Mouse (Mus musculus): Measurements from ENCODE around the gene Erc2. TPM values are rescaled to one million over a fixed set of nuclear protein-coding genes. Genes with fewer than 3 reads are reported as not detected.

Erc2 gene
- total RNA-seq, 2 experiments from 2014 or later, result 253 to 265 TPM

DNA sequence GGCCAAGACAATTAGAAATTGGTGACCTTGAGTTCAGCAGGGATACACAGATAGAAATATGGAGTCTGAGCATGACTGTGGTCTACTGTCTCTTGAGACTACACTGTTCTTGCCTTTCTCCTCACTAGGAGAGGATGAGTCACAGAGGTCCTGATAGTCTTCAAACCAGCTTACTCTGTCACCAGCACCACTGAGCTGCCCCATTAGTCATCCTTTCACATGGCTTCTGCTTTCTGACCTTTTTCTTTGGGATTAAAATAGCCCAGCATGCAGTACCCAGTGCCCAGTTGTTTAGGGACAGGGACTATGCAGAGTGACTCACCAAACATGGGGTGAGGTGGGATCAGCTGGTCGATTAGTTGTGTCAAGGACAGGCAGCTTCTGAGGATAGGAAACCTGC, 132.1 kb downstream of the Erc2 start:
- intact Hi-C loops (cut with DNase I), result no loop called here
- DNase-seq (ENCODE audit: extremely low spot score in 1 of 2, low spot score in 2 of 2), result no peak

- intact Hi-C loops (cut with DNase I), result no loop called here
These were observed 134.7 kb downstream of the Erc2 start for GRCm38 (mm10) chr14:27756901-27757300.

GRCm38 (mm10) chr14:27758230-27758629, 136.0 kb downstream of the Erc2 start:
- no peak for DNase-seq (ENCODE audit: extremely low spot score in 1 of 2, low spot score in 2 of 2)
- intact Hi-C loops (cut with DNase I), result no loop called here

More at GRCm38 (mm10) chr14:27756901-27757300, 134.7 kb downstream of the Erc2 start:
- no peak for DNase-seq (ENCODE audit: extremely low spot score in 1 of 2, low spot score in 2 of 2)

- intact Hi-C loops (cut with DNase I), result no loop called here
- no peak for DNase-seq (ENCODE audit: extremely low spot score in 1 of 2, low spot score in 2 of 2)
These were observed 136.9 kb downstream of the Erc2 start for GRCm38 (mm10) chr14:27759069-27759628.

- no peak for DNase-seq (ENCODE audit: extremely low spot score in 1 of 2, low spot score in 2 of 2)
- intact Hi-C loops (cut with DNase I), result no loop called here
These were observed 137.8 kb downstream of the Erc2 start for GRCm38 (mm10) chr14:27759982-27760381.

GRCm38 (mm10) chr14:27775367-27775766, 153.1 kb downstream of the Erc2 start:
- intact Hi-C loops (cut with DNase I), result no loop called here
- no peak for DNase-seq (ENCODE audit: extremely low spot score in 1 of 2, low spot score in 2 of 2)

- intact Hi-C loops (cut with DNase I), result no loop called here
- DNase-seq (ENCODE audit: extremely low spot score in 1 of 2, low spot score in 2 of 2), result no peak
These were observed 156.3 kb downstream of the Erc2 start for GRCm38 (mm10) chr14:27778503-27778902.

DNA sequence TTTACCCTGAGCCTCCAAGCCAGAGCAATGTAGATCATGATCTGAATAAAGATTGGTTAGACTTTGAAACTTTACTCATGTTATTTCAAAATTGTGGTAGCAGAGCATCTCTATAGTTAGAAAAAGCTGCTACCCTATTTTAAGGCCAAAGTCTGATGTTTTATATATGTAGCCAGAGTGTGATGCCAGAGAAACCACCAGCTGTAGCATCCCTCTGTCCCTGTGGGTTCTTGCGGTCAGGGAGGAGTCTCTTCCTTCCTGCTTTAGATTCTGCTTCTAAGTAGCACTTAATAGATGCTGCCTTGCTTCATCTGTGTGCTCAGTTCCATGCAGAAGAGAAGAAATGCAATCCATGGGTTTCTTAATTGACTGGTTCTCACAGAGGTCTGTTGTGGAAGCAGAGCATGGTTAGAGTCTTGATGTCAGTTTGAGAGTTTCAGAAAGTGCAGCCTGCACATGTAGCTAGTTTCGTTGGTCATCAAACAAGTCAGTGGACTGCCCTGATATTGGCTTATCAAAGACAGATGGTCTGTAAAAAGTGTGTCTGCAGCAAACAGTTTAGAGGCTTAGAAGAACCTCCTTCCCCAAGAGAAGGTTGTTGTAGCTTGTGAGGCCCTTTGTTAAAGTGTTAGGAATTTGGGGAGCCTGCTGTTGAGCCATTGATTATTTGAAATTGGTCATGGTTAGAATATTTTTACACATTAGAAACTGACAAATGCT, 156.9 kb downstream of the Erc2 start:
- intact Hi-C loops (cut with DNase I), result no loop called here
- DNase-seq (ENCODE audit: extremely low spot score in 1 of 2, low spot score in 2 of 2), result no peak

DNA sequence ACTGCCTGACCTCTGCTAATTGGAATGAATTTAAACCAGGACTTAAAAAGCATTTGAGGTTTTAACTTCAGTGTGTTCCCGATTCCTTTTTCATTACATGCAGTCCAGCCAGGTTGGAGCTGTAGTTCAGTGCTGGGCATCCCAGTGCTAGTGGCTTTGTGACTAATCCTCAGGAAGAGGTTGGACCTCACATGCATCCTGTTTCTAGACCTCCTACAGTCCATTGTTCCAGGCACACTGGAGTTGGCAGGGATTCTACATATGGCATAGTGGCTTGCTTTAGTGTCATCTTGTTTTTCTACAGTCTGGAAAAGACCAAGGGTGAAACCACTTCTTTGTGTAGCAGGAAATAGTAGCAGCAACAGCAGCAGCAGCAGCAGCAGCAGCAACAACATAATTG, 159.0 kb downstream of the Erc2 start:
- no peak for DNase-seq (ENCODE audit: extremely low spot score in 1 of 2, low spot score in 2 of 2)
- intact Hi-C loops (cut with DNase I), result no loop called here

- no peak for DNase-seq (ENCODE audit: extremely low spot score in 1 of 2, low spot score in 2 of 2)
- intact Hi-C loops (cut with DNase I), result no loop called here
These were observed 162.6 kb downstream of the Erc2 start for GRCm38 (mm10) chr14:27784826-27785225.

GRCm38 (mm10) chr14:27785562-27785961, 163.3 kb downstream of the Erc2 start:
- no peak for DNase-seq (ENCODE audit: extremely low spot score in 1 of 2, low spot score in 2 of 2)
- intact Hi-C loops (cut with DNase I), result no loop called here

DNA sequence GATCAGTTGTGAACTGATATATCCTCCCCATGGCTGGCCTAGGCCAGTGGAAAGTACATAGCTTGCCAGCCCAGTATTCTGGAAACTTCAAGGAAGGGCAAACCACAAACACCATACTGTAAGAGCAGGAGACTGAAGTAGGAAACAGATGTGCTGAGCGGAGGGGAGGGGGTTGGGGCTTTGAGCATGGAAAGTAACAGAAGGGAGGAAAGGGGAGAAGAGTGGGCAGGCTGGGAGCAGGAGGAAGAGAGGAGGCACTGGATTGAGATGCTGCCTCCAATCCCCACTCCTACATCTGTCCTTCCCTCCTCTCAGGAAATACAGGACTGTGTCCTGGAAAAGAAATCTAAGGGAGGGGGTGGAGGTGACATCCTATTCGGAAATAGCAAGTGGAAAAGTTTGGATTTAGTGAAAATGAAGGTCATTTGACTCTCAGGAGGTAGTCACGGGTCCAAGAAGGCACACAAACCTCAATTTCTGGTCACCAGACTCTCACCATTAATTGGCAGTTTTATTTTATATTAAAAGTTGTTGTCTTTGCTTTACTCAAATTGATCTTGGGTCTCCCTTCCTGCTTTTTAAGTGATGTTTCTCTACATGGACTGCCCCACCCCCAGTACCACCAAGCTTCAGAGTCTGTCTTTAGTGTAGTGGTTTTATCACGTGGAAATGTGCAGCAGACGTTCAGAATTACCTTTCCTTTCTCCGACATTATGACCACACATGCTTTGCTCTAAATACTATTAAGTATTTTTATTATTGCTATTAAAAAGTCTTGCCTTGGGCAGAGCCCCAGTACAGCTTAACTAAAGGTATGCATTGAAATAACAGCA, 167.1 kb downstream of the Erc2 start:
- DNase-seq (ENCODE audit: extremely low spot score in 1 of 2, low spot score in 2 of 2), result no peak
- intact Hi-C loops (cut with DNase I), result no loop called here

DNA sequence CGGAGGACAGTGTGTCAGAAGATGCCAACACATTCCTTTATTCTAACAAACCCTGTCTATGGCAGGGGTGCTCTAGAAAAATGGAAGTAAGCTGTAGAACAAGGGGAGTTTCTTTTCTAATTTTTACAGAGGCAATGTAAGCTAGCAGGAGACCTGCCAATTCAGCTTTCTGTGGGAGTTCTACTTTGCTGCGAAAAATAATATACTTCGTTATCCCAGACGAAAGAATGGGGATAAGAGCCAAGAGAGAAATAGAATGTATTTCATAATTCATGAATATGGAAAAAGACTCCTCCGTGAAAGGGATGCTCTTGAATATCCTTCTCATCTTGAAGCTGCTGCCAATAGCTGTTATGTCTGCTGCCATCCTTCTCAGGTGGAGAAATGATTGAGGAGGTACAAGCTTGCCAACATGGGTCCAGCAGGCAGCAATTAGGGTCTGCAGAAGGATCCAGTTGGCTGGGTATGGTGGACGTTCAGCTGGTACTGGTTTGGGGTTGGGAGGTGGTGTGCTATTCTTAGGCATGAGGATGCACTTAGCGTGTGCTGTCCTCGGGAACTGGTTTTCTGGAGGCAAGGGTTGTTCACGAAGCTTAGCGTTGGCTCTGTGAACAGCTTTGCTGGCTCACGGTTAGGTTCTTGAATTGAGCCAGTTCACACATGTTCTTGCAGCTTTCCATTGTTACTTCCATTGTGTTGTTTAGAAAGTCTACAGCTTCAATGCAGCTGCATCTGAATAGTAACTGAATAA, 176.1 kb downstream of the Erc2 start:
- intact Hi-C loops (cut with DNase I), result no loop called here
- peak in 1 of 2 experiments; percentile 52 for DNase-seq (ENCODE audit: extremely low spot score in 1 of 2, low spot score in 2 of 2)

- DNase-seq (ENCODE audit: extremely low spot score in 1 of 2, low spot score in 2 of 2), result no peak
- intact Hi-C loops (cut with DNase I), result loop anchor here (10.0 kb wide), 2 partner anchors 1294 to 1644 kb away; no protein-coding TSS in a partner anchor
These were observed 178.5 kb downstream of the Erc2 start for GRCm38 (mm10) chr14:27800766-27801165.

DNA sequence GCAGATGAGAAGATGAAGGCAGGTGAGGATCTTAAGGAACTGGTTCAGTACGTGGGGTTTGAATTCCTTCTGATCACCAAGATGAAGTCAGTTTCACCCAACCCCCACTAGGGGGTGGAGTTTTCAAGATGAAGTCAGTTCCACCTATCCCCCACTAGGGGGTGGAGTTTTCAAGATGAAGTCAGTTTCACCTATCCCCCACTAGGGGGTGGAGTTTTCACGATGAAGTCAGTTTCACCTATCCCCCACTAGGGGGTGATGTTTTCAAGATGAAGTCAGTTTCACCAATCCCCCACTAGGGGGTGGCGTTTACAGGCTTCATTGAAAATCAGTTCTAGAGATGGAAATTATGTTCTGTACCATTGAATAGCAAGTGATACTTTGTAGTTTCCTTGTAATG, 181.7 kb downstream of the Erc2 start:
- peak in 1 of 2 experiments; percentile 28 for DNase-seq (ENCODE audit: extremely low spot score in 1 of 2, low spot score in 2 of 2)
- intact Hi-C loops (cut with DNase I), result loop anchor here (10.0 kb wide), 2 partner anchors 1291 to 1641 kb away; no protein-coding TSS in a partner anchor

DNA sequence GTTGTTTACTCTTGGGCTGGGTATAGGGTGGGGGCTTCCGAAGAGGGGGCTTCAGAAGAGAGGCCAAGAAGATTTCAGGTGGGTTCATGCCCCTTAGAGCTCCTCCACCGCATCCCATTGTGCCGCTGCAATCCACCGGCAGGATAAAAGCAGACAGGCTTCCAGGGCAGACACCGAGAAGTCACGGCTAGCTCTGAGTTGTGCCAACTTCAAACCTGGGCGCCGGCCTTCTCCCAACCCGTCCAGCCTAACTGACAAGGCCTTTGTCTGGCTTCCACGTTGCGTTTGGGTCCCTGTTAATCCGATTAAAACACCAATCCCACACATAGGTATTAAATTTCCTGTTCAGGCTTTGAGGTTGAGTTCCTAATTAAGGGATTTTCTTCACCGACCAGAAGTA, 182.8 kb downstream of the Erc2 start:
- DNase-seq (ENCODE audit: extremely low spot score in 1 of 2, low spot score in 2 of 2), result no peak
- intact Hi-C loops (cut with DNase I), result loop anchor here (10.0 kb wide), 2 partner anchors 1290 to 1640 kb away; no protein-coding TSS in a partner anchor

GRCm38 (mm10) chr14:27808080-27808479, 185.9 kb downstream of the Erc2 start:
- peak; percentile 42 to 76 for DNase-seq (ENCODE audit: extremely low spot score in 1 of 2, low spot score in 2 of 2)

DNA sequence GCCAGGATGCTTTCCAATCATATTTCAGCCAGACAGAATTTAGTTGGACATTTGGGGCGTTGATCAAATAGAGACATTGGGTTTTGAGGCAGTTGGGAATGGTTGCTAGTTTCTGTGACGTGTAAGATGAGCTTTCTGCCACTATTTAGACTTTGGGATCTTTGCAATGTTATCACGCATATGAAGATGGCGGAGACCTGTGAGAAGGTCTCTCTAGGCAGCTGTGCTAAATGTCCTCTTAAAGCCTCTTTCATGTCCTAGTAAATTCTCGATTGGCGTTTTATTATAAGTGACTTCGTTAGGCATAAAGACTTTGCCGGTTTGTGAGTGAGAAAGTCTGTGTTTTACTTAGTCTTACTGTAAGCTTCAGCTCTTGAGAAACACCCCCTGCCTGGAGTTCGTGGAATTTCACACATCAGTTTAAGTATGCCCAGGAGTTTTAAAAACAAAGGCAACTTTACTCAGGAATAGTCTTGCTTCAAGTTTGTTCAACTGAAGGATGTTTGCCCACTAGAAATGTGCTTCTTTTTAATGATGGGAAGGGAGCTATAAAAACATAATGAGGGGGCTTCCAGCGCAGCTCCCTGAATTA, 186.4 kb downstream of the Erc2 start:
- DNase-seq (ENCODE audit: extremely low spot score in 1 of 2, low spot score in 2 of 2), result no peak
- intact Hi-C loops (cut with DNase I), result loop anchor here (10.0 kb wide), 2 partner anchors 1286 to 1636 kb away; no protein-coding TSS in a partner anchor

More at GRCm38 (mm10) chr14:27808080-27808479, 185.9 kb downstream of the Erc2 start:
- intact Hi-C loops (cut with DNase I), result loop anchor here (10.0 kb wide), 2 partner anchors 1287 to 1637 kb away; no protein-coding TSS in a partner anchor
